Mouse (Mus musculus) Muller cell, postnatal 12 days (primary cell): ENCODE results near the gene Nrxn1.
"Not testable (repeated sequence)": the region's sequence is repeated elsewhere in the genome, so short reads cannot be mapped to it uniquely, and the experiment has no call there.

ENCODE experiments used
- DNase-seq: peaks from one replicate; pipeline ENCODE4 v3.0.0-alpha.2; 2015; ENCODE audit errors: inconsistent ontology term

Gene Nrxn1

GRCm38 (mm10) chr17:90272225-90272624 is 820.6 kb downstream of the Nrxn1 start:
- DNase-seq = no peak

GRCm38 (mm10) chr17:90271165-90271564 is 821.7 kb downstream of the Nrxn1 start:
- DNase-seq = no peak

GRCm38 (mm10) chr17:90269143-90269542 is 823.7 kb downstream of the Nrxn1 start:
- peak; percentile 19 for DNase-seq

GRCm38 (mm10) chr17:90253451-90254131 is 839.3 kb downstream of the Nrxn1 start:
- no peak for DNase-seq

- DNase-seq = no peak
Observed at GRCm38 (mm10) chr17:90252196-90252595, 840.7 kb downstream of the Nrxn1 start.

- DNase-seq = no peak
Observed at GRCm38 (mm10) chr17:90247071-90247849, 845.6 kb downstream of the Nrxn1 start.

GRCm38 (mm10) chr17:90244339-90244738 is 848.5 kb downstream of the Nrxn1 start:
- DNase-seq = no peak

- no peak for DNase-seq
Observed at GRCm38 (mm10) chr17:90238964-90239363, 853.9 kb downstream of the Nrxn1 start.

GRCm38 (mm10) chr17:90238517-90238916 is 854.4 kb downstream of the Nrxn1 start:
- no peak for DNase-seq

GRCm38 (mm10) chr17:90235674-90236073 is 857.2 kb downstream of the Nrxn1 start:
- not testable (repeated sequence) for DNase-seq

- no peak for DNase-seq
Observed at GRCm38 (mm10) chr17:90234806-90235205, 858.1 kb downstream of the Nrxn1 start.

- DNase-seq = no peak
Observed at GRCm38 (mm10) chr17:90208547-90208946, 884.3 kb downstream of the Nrxn1 start.

GRCm38 (mm10) chr17:90207617-90208016 is 885.3 kb downstream of the Nrxn1 start:
- no peak for DNase-seq

- no peak for DNase-seq
Observed at GRCm38 (mm10) chr17:90203993-90204392, 888.9 kb downstream of the Nrxn1 start.

GRCm38 (mm10) chr17:90202785-90203184 is 890.1 kb downstream of the Nrxn1 start:
- no peak for DNase-seq

- no peak for DNase-seq
Observed at GRCm38 (mm10) chr17:90196772-90197171, 896.1 kb downstream of the Nrxn1 start.

GRCm38 (mm10) chr17:90141602-90142001 is 951.3 kb downstream of the Nrxn1 start:
- DNase-seq = no peak

GRCm38 (mm10) chr17:90130836-90131235 is 962.0 kb downstream of the Nrxn1 start:
- DNase-seq = no peak

- no peak for DNase-seq
Observed at GRCm38 (mm10) chr17:90129183-90129582, 963.7 kb downstream of the Nrxn1 start.

GRCm38 (mm10) chr17:90127561-90127960 is 965.3 kb downstream of the Nrxn1 start:
- peak; percentile 41 for DNase-seq

- no peak for DNase-seq
Observed at GRCm38 (mm10) chr17:90122796-90123481, 969.9 kb downstream of the Nrxn1 start.

GRCm38 (mm10) chr17:90116241-90116640 is 976.6 kb downstream of the Nrxn1 start:
- DNase-seq = no peak

GRCm38 (mm10) chr17:90094999-90095398 is 997.9 kb downstream of the Nrxn1 start:
- no peak for DNase-seq
